20 mouse cellular contexts compared by ENCODE assay signal in the genomic region with DNA sequence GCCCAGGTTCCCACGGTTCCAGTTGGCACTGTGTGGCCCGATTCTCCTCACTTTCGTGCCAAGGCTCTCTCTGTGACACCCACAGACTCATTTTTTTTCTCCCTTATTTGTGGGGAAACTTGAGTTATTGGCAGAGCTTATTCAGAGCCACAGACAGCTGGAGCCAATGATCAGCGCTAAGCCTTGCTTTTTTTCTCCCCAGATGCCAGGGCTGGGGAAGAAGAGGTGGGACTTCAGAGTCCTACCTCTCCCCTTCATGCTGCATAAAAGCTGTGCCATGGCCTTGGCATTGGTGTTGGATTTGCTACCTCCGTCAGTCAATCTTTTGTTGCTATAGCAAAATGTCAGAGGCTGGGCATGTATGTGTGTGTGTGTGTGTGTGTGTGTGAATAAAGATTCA. TPM values are rescaled to one million over a fixed set of nuclear protein-coding genes. Genes with fewer than 3 reads are reported as not detected.
DNase-seq lines count a peak whose midpoint lies in the region; ATAC-seq and TF ChIP-seq lines count a peak whose summit lies in the region.
"Had no signal": no experiment of that assay in that cellular context is flagged by ENCODE, and none has a peak within 500 bp of the region (broad histone marks: within the 10 kb centered on the region; RNA-seq: fewer than 3 reads in every experiment).

No protein-coding gene starts in this region.

- no peaks in the 10 kb centered on the region for H3K27me3 ChIP-seq in midbrain, embryonic 10.5 days (ENCODE audit: low read depth, poor library complexity, severe bottlenecking)
- H3K27me3 ChIP-seq in midbrain, postnatal 0 days (ENCODE audit: insufficient read depth, low read length), result no peaks in the 10 kb centered on the region
- peaks cover 2% of the 10 kb centered on the region; the same call in 1 of the 2 replicates for H3K27me3 ChIP-seq in midbrain, embryonic 12.5 days
- no peaks in the 10 kb centered on the region for H3K27me3 ChIP-seq in midbrain, embryonic 14.5 days (ENCODE audit: control insufficient read depth, insufficient read depth, low read length)
- H3K27me3 ChIP-seq: embryonic facial prominence, embryonic 12.5 days; forebrain, embryonic 13.5 days; forebrain, embryonic 15.5 days had no signal

- H3K4me2 ChIP-seq in midbrain, postnatal 0 days (ENCODE audit: low read depth, low read length, poor library complexity, severe bottlenecking), result no peak overlapping the region
- no peak overlapping the region for H3K4me2 ChIP-seq in midbrain, embryonic 12.5 days (replicated peaks)
- H3K4me2 ChIP-seq in midbrain, embryonic 14.5 days (ENCODE audit: low read length), result no peak overlapping the region
- H3K4me2 ChIP-seq: embryonic facial prominence, embryonic 12.5 days; forebrain, embryonic 13.5 days; forebrain, embryonic 15.5 days had no signal

- no peak for TF ChIP-seq POLR2A in brain, embryonic 14.5 days (IDR thresholded peaks at IDR 0.05; ENCODE audit: borderline replicate concordance, extremely low read depth, insufficient read depth, insufficient read length, poor library complexity, severe bottlenecking)

- no peak overlapping the region for H3K9ac ChIP-seq in midbrain, postnatal 0 days (replicated peaks; ENCODE audit: low read length, poor library complexity, severe bottlenecking)
- no peak overlapping the region for H3K9ac ChIP-seq in midbrain, embryonic 12.5 days (replicated peaks)
- H3K9ac ChIP-seq in midbrain, embryonic 14.5 days (replicated peaks; ENCODE audit: low read length), result no peak overlapping the region
- H3K9ac ChIP-seq: embryonic facial prominence, embryonic 12.5 days; forebrain, embryonic 13.5 days; forebrain, embryonic 15.5 days had no signal

- H3K36me3 ChIP-seq in midbrain, embryonic 10.5 days, result no peaks in the 10 kb centered on the region
- H3K36me3 ChIP-seq in midbrain, postnatal 0 days (ENCODE audit: insufficient read depth, low read length), result no peaks in the 10 kb centered on the region
- no peaks in the 10 kb centered on the region for H3K36me3 ChIP-seq in midbrain, embryonic 12.5 days
- H3K36me3 ChIP-seq in midbrain, embryonic 14.5 days (ENCODE audit: control insufficient read depth, insufficient read depth, low read length), result no peaks in the 10 kb centered on the region
- H3K36me3 ChIP-seq: embryonic facial prominence, embryonic 10.5 days; embryonic facial prominence, embryonic 12.5 days; forebrain, embryonic 15.5 days had no signal

- H3K4me1 ChIP-seq in midbrain, embryonic 10.5 days, result peaks cover 33% of the 10 kb centered on the region
- H3K4me1 ChIP-seq in midbrain, postnatal 0 days (ENCODE audit: insufficient read depth, low read length), result no peaks in the 10 kb centered on the region; the same call in 1 of the 2 replicates
- peaks cover 5% of the 10 kb centered on the region; the same call in 1 of the 2 replicates for H3K4me1 ChIP-seq in midbrain, embryonic 12.5 days
- H3K4me1 ChIP-seq in midbrain, embryonic 14.5 days (ENCODE audit: control insufficient read depth, insufficient read depth, low read length), result peaks cover 15% of the 10 kb centered on the region; the same call in 1 of the 2 replicates
- H3K4me1 ChIP-seq: embryonic facial prominence, embryonic 10.5 days; embryonic facial prominence, embryonic 12.5 days; forebrain, embryonic 15.5 days had no signal

- 90% methylated on average over 5 of the region's 5 CpGs for WGBS in midbrain, embryonic 10.5 days
- WGBS in midbrain, postnatal 0 days, result 41% methylated on average over 5 of the region's 5 CpGs
- 71% methylated on average over 5 of the region's 5 CpGs for WGBS in midbrain, embryonic 12.5 days
- 31% methylated on average over 5 of the region's 5 CpGs for WGBS in midbrain, embryonic 14.5 days

- no peak for DNase-seq in midbrain, embryonic 10.5 days (ENCODE audit: low spot score)
- DNase-seq in midbrain, postnatal 0 days (ENCODE audit: low spot score), result no peak
- DNase-seq in brain, embryonic 14.5 days (ENCODE audit: low read depth), result peak; percentile 56
- peak; percentile 58 for DNase-seq in midbrain, embryonic 14.5 days
- DNase-seq in layer of hippocampus, adult 8-10 months (ENCODE audit: low spot score in 2 of 2), result no peak
- DNase-seq in natural killer cell, adult 2 months (ENCODE audit: low spot score in 2 of 2), result no peak
- no peak for DNase-seq in layer of hippocampus, adult 9-10 months (ENCODE audit: low spot score)
- DNase-seq: adrenal gland, adult 2 months; adrenal gland, postnatal 10 days; adrenal gland, postnatal 25 days; cerebellum, adult 11-12 months; cerebellum, adult 2 months; cerebellum, adult 9-10 months; cerebellum, postnatal 10 days; cerebellum, postnatal 25 days had no signal

- no peak for ATAC-seq in midbrain, postnatal 0 days (ENCODE audit: low FRiP score)
- ATAC-seq in midbrain, embryonic 12.5 days (ENCODE audit: low FRiP score, low read depth), result peak; percentile 39; the same call in 1 of the 2 replicates
- no peak; the same call in 1 of the 2 replicates for ATAC-seq in midbrain, embryonic 14.5 days (ENCODE audit: low FRiP score, low TSS enrichment)
- ATAC-seq: forebrain, embryonic 13.5 days; forebrain, embryonic 15.5 days had no signal

- H3K9me3 ChIP-seq in midbrain, embryonic 10.5 days (replicated peaks), result no peaks in the 10 kb centered on the region
- H3K9me3 ChIP-seq in midbrain, postnatal 0 days (ENCODE audit: low read length), result no peaks in the 10 kb centered on the region
- H3K9me3 ChIP-seq in midbrain, embryonic 12.5 days, result no peaks in the 10 kb centered on the region
- no peaks in the 10 kb centered on the region for H3K9me3 ChIP-seq in midbrain, embryonic 14.5 days (ENCODE audit: control insufficient read depth, low read length)
- H3K9me3 ChIP-seq: embryonic facial prominence, embryonic 10.5 days; embryonic facial prominence, embryonic 12.5 days; forebrain, embryonic 13.5 days; forebrain, embryonic 15.5 days had no signal

- no peak overlapping the region for H3K4me3 ChIP-seq in midbrain, embryonic 10.5 days
- no peak overlapping the region for H3K4me3 ChIP-seq in midbrain, postnatal 0 days (ENCODE audit: low read depth, low read length)
- no peak overlapping the region for H3K4me3 ChIP-seq in midbrain, embryonic 12.5 days
- H3K4me3 ChIP-seq in midbrain, embryonic 14.5 days (replicated peaks; ENCODE audit: low read depth, low read length), result no peak overlapping the region
- H3K4me3 ChIP-seq: embryonic facial prominence, embryonic 10.5 days; embryonic facial prominence, embryonic 12.5 days; forebrain, embryonic 13.5 days; forebrain, embryonic 15.5 days had no signal

- no peak for TF ChIP-seq CTCF in midbrain, postnatal 0 days (IDR thresholded peaks at IDR 0.05)
- TF ChIP-seq CTCF in brain, embryonic 14.5 days (IDR thresholded peaks at IDR 0.05; ENCODE audit: borderline replicate concordance, extremely low read depth, insufficient read depth, insufficient read length), result no peak

- H3K27ac ChIP-seq in midbrain, embryonic 10.5 days (replicated peaks), result peak overlapping the region; percentile 84
- no peak overlapping the region for H3K27ac ChIP-seq in midbrain, postnatal 0 days (ENCODE audit: low read depth, low read length)
- H3K27ac ChIP-seq in midbrain, embryonic 12.5 days (replicated peaks), result peak overlapping the region; percentile 86
- peak overlapping the region; percentile 38 for H3K27ac ChIP-seq in midbrain, embryonic 14.5 days (replicated peaks; ENCODE audit: low read depth, low read length)
- H3K27ac ChIP-seq: embryonic facial prominence, embryonic 10.5 days; embryonic facial prominence, embryonic 12.5 days; forebrain, embryonic 13.5 days; forebrain, embryonic 15.5 days had no signal

RNA-seq across cellular contexts. Expression of a gene that starts 56.5 kb away (rescaled TPM):
- polyA plus RNA-seq in midbrain, embryonic 10.5 days (2016; fragmentation: Nextera tagmentation; extraction: Ambion mirVana), result 29.6 and 35.6 TPM in 2 replicates
- 21.5 and 24.2 TPM in 2 replicates for total RNA-seq in midbrain, postnatal 0 days (2014; rRNA removed)
- 34.5 and 36.4 TPM in 2 replicates for polyA plus RNA-seq in midbrain, postnatal 0 days (2015; fragmentation: Nextera tagmentation; extraction: Ambion mirVana)
- polyA plus RNA-seq in brain, embryonic 14.5 days (2012; rRNA removed), result 13.5 and 16.8 TPM in 2 replicates
- 21.1 and 23.9 TPM in 2 replicates for polyA plus RNA-seq in midbrain, embryonic 12.5 days (2016; fragmentation: Nextera tagmentation; extraction: Ambion mirVana)
- 24.3 and 26.8 TPM in 2 replicates for polyA plus RNA-seq in midbrain, embryonic 14.5 days (2014; fragmentation: Nextera tagmentation; extraction: Ambion mirVana)
- total RNA-seq in layer of hippocampus, adult 8-10 months (2022), result 10 to 100 TPM; 21.0 to 25.0 (median 23.3) TPM

Comparison
In these comparisons a context has a peak if more than half of its experiments do, and no peak if none do; other contexts are left out.
1. DNase-seq: peak in brain, embryonic 14.5 days (single experiment) and midbrain, embryonic 14.5 days (single experiment); none in midbrain, embryonic 10.5 days (single experiment), midbrain, postnatal 0 days (single experiment), layer of hippocampus, adult 8-10 months (0 of 2), natural killer cell, adult 2 months (0 of 2) and layer of hippocampus, adult 9-10 months (single experiment).